Mouse (Mus musculus): ENCODE measurements around the gene Rab40b. TPM values are rescaled to one million over a fixed set of nuclear protein-coding genes. Genes with fewer than 3 reads are reported as not detected.
A peak's percentile ranks its signal among the peaks of the same experiment; 100 is the strongest.

The Rab40b gene
- polyA plus RNA-seq (2012; rRNA removed), result 0.82 TPM in 2 replicates

- peak; percentile 86 for DNase-seq (ENCODE audit: low read depth, low spot score)
- 1% methylated on average over 61 of the region's 61 CpGs for WGBS
These were observed at the start of gene Rab40b for GRCm38 (mm10) chr11:121387750-121388553. Gene Rab40b, minus strand, starts transcription at chr11:121388251.

- 85% methylated on average over 5 of the region's 5 CpGs for WGBS
- no peak for DNase-seq (ENCODE audit: low read depth, low spot score)
These were observed 49.2 kb upstream of the Rab40b start for GRCm38 (mm10) chr11:121437236-121437635.

GRCm38 (mm10) chr11:121434156-121435155, 46.4 kb upstream of the Rab40b start, which contains the start of gene Fn3k:
Gene Fn3k, plus strand, starts transcription at chr11:121434913.
- WGBS, result 5% methylated on average over 30 of the region's 30 CpGs
- peak; percentile 31 for DNase-seq (ENCODE audit: low read depth, low spot score)

- 83% methylated on average over 4 of the region's 4 CpGs for WGBS
- no peak for DNase-seq (ENCODE audit: low read depth, low spot score)
These were observed 45.3 kb upstream of the Rab40b start for GRCm38 (mm10) chr11:121433397-121433796.

GRCm38 (mm10) chr11:121421553-121422173, 33.6 kb upstream of the Rab40b start:
- under 1% methylated on average over 28 of the region's 28 CpGs for WGBS
- no peak for DNase-seq (ENCODE audit: low read depth, low spot score)

- 2% methylated on average over 28 of the region's 28 CpGs for WGBS
- DNase-seq (ENCODE audit: low read depth, low spot score), result peak; percentile 98
These were observed 32.9 kb upstream of the Rab40b start, which contains the start of gene Fn3krp for GRCm38 (mm10) chr11:121420830-121421552. Gene Fn3krp, plus strand, starts transcription at chr11:121421401.

- no peak for DNase-seq (ENCODE audit: low read depth, low spot score)
These were observed 32.3 kb upstream of the Rab40b start for GRCm38 (mm10) chr11:121420379-121420778.

GRCm38 (mm10) chr11:121418932-121419331, 30.9 kb upstream of the Rab40b start:
- DNase-seq (ENCODE audit: low read depth, low spot score), result no peak
- WGBS, result 31% methylated on average over 2 of the region's 2 CpGs

More at GRCm38 (mm10) chr11:121420379-121420778, 32.3 kb upstream of the Rab40b start:
- WGBS, result 61% methylated on average over 5 of the region's 5 CpGs

- WGBS, result 84% methylated on average over 5 of the region's 5 CpGs
- DNase-seq (ENCODE audit: low read depth, low spot score), result no peak
These were observed 29.9 kb upstream of the Rab40b start for GRCm38 (mm10) chr11:121417971-121418370.

GRCm38 (mm10) chr11:121415351-121415750, 27.3 kb upstream of the Rab40b start:
- DNase-seq (ENCODE audit: low read depth, low spot score), result no peak
- WGBS, result 18% methylated on average over 5 of the region's 5 CpGs

GRCm38 (mm10) chr11:121414762-121415161, 26.7 kb upstream of the Rab40b start:
- WGBS, result 83% methylated on average over 5 of the region's 5 CpGs

GRCm38 (mm10) chr11:121407366-121408155, 19.5 kb upstream of the Rab40b start:
- 63% methylated on average over 3 of the region's 3 CpGs for WGBS
- no peak for DNase-seq (ENCODE audit: low read depth, low spot score)

More at GRCm38 (mm10) chr11:121414762-121415161, 26.7 kb upstream of the Rab40b start:
- DNase-seq (ENCODE audit: low read depth, low spot score), result no peak

- WGBS, result 88% methylated on average over 3 of the region's 3 CpGs
- DNase-seq (ENCODE audit: low read depth, low spot score), result no peak
These were observed 4.4 kb upstream of the Rab40b start for GRCm38 (mm10) chr11:121392405-121392804.

GRCm38 (mm10) chr11:121390793-121391192, 2.7 kb upstream of the Rab40b start:
- 67% methylated on average over 3 of the region's 3 CpGs for WGBS

GRCm38 (mm10) chr11:121388554-121388945, 499 bp upstream of the Rab40b start:
- WGBS, result 6% methylated on average over 6 of the region's 6 CpGs
- DNase-seq (ENCODE audit: low read depth, low spot score), result no peak

More at GRCm38 (mm10) chr11:121390793-121391192, 2.7 kb upstream of the Rab40b start:
- no peak for DNase-seq (ENCODE audit: low read depth, low spot score)

- WGBS, result 62% methylated on average over 6 of the region's 6 CpGs
These were observed 7.8 kb downstream of the Rab40b start for GRCm38 (mm10) chr11:121380294-121380693.

GRCm38 (mm10) chr11:121378644-121379043, 9.4 kb downstream of the Rab40b start:
- no peak for DNase-seq (ENCODE audit: low read depth, low spot score)

More at GRCm38 (mm10) chr11:121380294-121380693, 7.8 kb downstream of the Rab40b start:
- DNase-seq (ENCODE audit: low read depth, low spot score), result no peak

GRCm38 (mm10) chr11:121373305-121373704, 14.7 kb downstream of the Rab40b start:
- DNase-seq (ENCODE audit: low read depth, low spot score), result no peak
- 55% methylated on average over 6 of the region's 6 CpGs for WGBS
